Mouse (Mus musculus) heart, adult 2 months (tissue): ENCODE data around the gene Zdhhc8.

Experiments used
- CTCF ChIP-seq: fragments of 200-600 bp; IDR thresholded peaks from 2 replicates; pipeline ENCODE4 v1.8.1; 2022; ENCODE audit warnings: antibody characterized with exemption, mild to moderate bottlenecking, moderate library complexity
- POLR2A ChIP-seq: fragments of 200-500 bp; IDR thresholded peaks from 2 replicates; pipeline ENCODE4 v1.6.1; 2011; ENCODE audit warnings: mild to moderate bottlenecking, low read depth, low read length, control low read depth; ENCODE audit not compliant: insufficient read depth

GRCm38 (mm10) chr16:18185715-18186449 lies 49.1 kb downstream of the Zdhhc8 start:
- TF ChIP-seq POLR2A (no peak), CTCF (no peak)
